Mouse (Mus musculus): Measurements from ENCODE around the gene Ggt1.
"Not testable (repeated sequence)": the region's sequence is repeated elsewhere in the genome, so short reads cannot be mapped to it uniquely, and the experiment has no call there.

Ggt1 gene

GRCm38 (mm10) chr10:75551175-75551574 is 10.2 kb upstream of the Ggt1 start:
- peak; percentile 63 for DNase-seq

- no peak for DNase-seq
These were observed 9.3 kb upstream of the Ggt1 start for GRCm38 (mm10) chr10:75552106-75552505.

- DNase-seq, result peak; percentile 46
These were observed 8.5 kb upstream of the Ggt1 start for GRCm38 (mm10) chr10:75552701-75553450.

GRCm38 (mm10) chr10:75554090-75554489 is 7.3 kb upstream of the Ggt1 start:
- DNase-seq, result no peak

GRCm38 (mm10) chr10:75555557-75555956 is 5.8 kb upstream of the Ggt1 start:
- no peak for DNase-seq

- DNase-seq, result no peak
These were observed 5.4 kb upstream of the Ggt1 start for GRCm38 (mm10) chr10:75556026-75556425.

- DNase-seq, result no peak
These were observed 2.9 kb upstream of the Ggt1 start for GRCm38 (mm10) chr10:75558515-75558914.

- no peak for DNase-seq
These were observed 2.2 kb upstream of the Ggt1 start for GRCm38 (mm10) chr10:75559041-75559675.

- peak; percentile 52 for DNase-seq
These were observed 1.5 kb upstream of the Ggt1 start, which contains the start of gene Lrrc75b for GRCm38 (mm10) chr10:75559676-75560548. Gene Lrrc75b, minus strand, starts transcription at chr10:75560330.

- DNase-seq, result no peak
These were observed 880 bp upstream of the Ggt1 start for GRCm38 (mm10) chr10:75560549-75560899.

- DNase-seq, result no peak
These were observed 1.2 kb downstream of the Ggt1 start for GRCm38 (mm10) chr10:75562596-75562995.

GRCm38 (mm10) chr10:75564687-75565265 is 3.4 kb downstream of the Ggt1 start:
- no peak for DNase-seq

GRCm38 (mm10) chr10:75565436-75565835 is 4.0 kb downstream of the Ggt1 start:
- DNase-seq, result no peak

- no peak for DNase-seq
These were observed 4.5 kb downstream of the Ggt1 start for GRCm38 (mm10) chr10:75565906-75566305.

GRCm38 (mm10) chr10:75566321-75566720 is 4.9 kb downstream of the Ggt1 start:
- DNase-seq, result no peak

GRCm38 (mm10) chr10:75566765-75567164 is 5.4 kb downstream of the Ggt1 start:
- DNase-seq, result not testable (repeated sequence)

- no peak for DNase-seq
These were observed 6.6 kb downstream of the Ggt1 start for GRCm38 (mm10) chr10:75568029-75568428.

- DNase-seq, result no peak
These were observed 7.0 kb downstream of the Ggt1 start for GRCm38 (mm10) chr10:75568441-75568840.

GRCm38 (mm10) chr10:75568851-75569250 is 7.4 kb downstream of the Ggt1 start:
- no peak for DNase-seq

- no peak for DNase-seq
These were observed 9.7 kb downstream of the Ggt1 start for GRCm38 (mm10) chr10:75570981-75571657.

GRCm38 (mm10) chr10:75571937-75572336 is 10.5 kb downstream of the Ggt1 start:
- DNase-seq, result no peak

- DNase-seq, result no peak
These were observed 11.8 kb downstream of the Ggt1 start for GRCm38 (mm10) chr10:75573181-75573580.

- no peak for DNase-seq
These were observed 12.6 kb downstream of the Ggt1 start for GRCm38 (mm10) chr10:75573965-75574364.
